Mouse (Mus musculus) ES-Bruce4 (cell line): ENCODE measurements around the gene Gm45233. TPM values are rescaled to one million over a fixed set of nuclear protein-coding genes. Genes with fewer than 3 reads are reported as not detected.
A peak's percentile ranks its signal among the peaks of the same experiment; 100 is the strongest.

Source experiments
- H3K27ac ChIP-seq: 2 replicates; pipeline ENCODE4 v1.5.1; 2012; ENCODE audit warnings: low read length, inconsistent platforms; ENCODE audit not compliant: insufficient read depth
- H3K27me3 ChIP-seq: 2 replicates; pipeline ENCODE4 v1.6.1; 2012; ENCODE audit warnings: mild to moderate bottlenecking, low read length, inconsistent platforms; ENCODE audit not compliant: control insufficient read depth, poor library complexity, insufficient read depth, severe bottlenecking
- H3K36me3 ChIP-seq: 2 replicates; pipeline ENCODE4 v1.6.1; 2012; ENCODE audit warnings: inconsistent platforms, mild to moderate bottlenecking, low read length, moderate library complexity; ENCODE audit not compliant: control insufficient read depth, poor library complexity, insufficient read depth, severe bottlenecking
- H3K4me1 ChIP-seq: one replicate; pipeline ENCODE4 v1.8.1; 2011; ENCODE audit warnings: low read length; ENCODE audit not compliant: control insufficient read depth, insufficient read depth
- H3K4me3 ChIP-seq: 2 replicates; pipeline ENCODE4 v1.5.1; 2011; ENCODE audit warnings: low read depth, mild to moderate bottlenecking, low read length
- H3K9ac ChIP-seq: 2 replicates; pipeline ENCODE4 v1.6.1; 2012; ENCODE audit warnings: low read depth, mild to moderate bottlenecking, inconsistent platforms; ENCODE audit not compliant: poor library complexity, severe bottlenecking
- H3K9me3 ChIP-seq: replicated peaks from 2 replicates; pipeline ENCODE4 v1.6.1; 2012; ENCODE audit warnings: mild to moderate bottlenecking, low read length, inconsistent platforms; ENCODE audit not compliant: control insufficient read depth, poor library complexity, insufficient read depth, severe bottlenecking
- CTCF ChIP-seq: IDR thresholded peaks from one replicate; pipeline ENCODE4 v1.8.1; 2011; ENCODE audit warnings: low read depth, low read length
- EP300 ChIP-seq: IDR thresholded peaks from 2 replicates; pipeline ENCODE4 v1.6.1; 2011; ENCODE audit warnings: low read depth, low read length; ENCODE audit not compliant: insufficient read depth
- POLR2A ChIP-seq: IDR thresholded peaks from one replicate; pipeline ENCODE4 v1.8.1; 2011; ENCODE audit warnings: low read length; ENCODE audit not compliant: insufficient read depth
- polyA plus RNA-seq: library from polyadenylated mRNA; stranded (reverse); fragments of >200 nt; gene quantifications from 2 replicates; pipeline ENCODE4 v1.2.4, GENCODE M21; 2011; ENCODE audit warnings: low read depth; ENCODE audit not compliant: missing spikeins, insufficient read depth, insufficient read length

Gene Gm45233
- polyA plus RNA-seq, 1 experiment: not detected

- no peaks in the 10 kb centered on the region for H3K36me3 ChIP-seq
- no peaks in the 10 kb centered on the region for H3K4me1 ChIP-seq
- H3K27me3 ChIP-seq: no peaks in the 10 kb centered on the region
- TF ChIP-seq POLR2A (no peak), EP300 (no peak), CTCF (no peak)
- H3K4me3 ChIP-seq: no peak overlapping the region
- no peak overlapping the region for H3K27ac ChIP-seq
- no peaks in the 10 kb centered on the region for H3K9me3 ChIP-seq
- no peak overlapping the region for H3K9ac ChIP-seq
Measured at GRCm38 (mm10) chr7:43417298-43417697, 26.6 kb upstream of the Gm45233 start.

- no peak overlapping the region for H3K4me3 ChIP-seq
- no peaks in the 10 kb centered on the region for H3K27me3 ChIP-seq
- no peaks in the 10 kb centered on the region for H3K4me1 ChIP-seq
- H3K9ac ChIP-seq: no peak overlapping the region
- 0 out of 2 replicates have a peak, but pooled peaks have one; percentile 48 for TF ChIP-seq EP300
- peak; percentile 99 for TF ChIP-seq CTCF
- no peak for TF ChIP-seq POLR2A
- no peaks in the 10 kb centered on the region for H3K36me3 ChIP-seq
- no peak overlapping the region for H3K27ac ChIP-seq
- H3K9me3 ChIP-seq: no peaks in the 10 kb centered on the region
Measured at GRCm38 (mm10) chr7:43422995-43423617, 20.8 kb upstream of the Gm45233 start.

- Histone ChIP-seq H3K27ac (no peak overlapping the region), H3K4me3 (no peak overlapping the region), H3K4me1 (no peaks in the 10 kb centered on the region), H3K9me3 (no peaks in the 10 kb centered on the region), H3K9ac (no peak overlapping the region), H3K27me3 (no peaks in the 10 kb centered on the region), H3K36me3 (no peaks in the 10 kb centered on the region)
- no peak for TF ChIP-seq CTCF
Measured at GRCm38 (mm10) chr7:43423991-43424625, 19.8 kb upstream of the Gm45233 start.

DNA sequence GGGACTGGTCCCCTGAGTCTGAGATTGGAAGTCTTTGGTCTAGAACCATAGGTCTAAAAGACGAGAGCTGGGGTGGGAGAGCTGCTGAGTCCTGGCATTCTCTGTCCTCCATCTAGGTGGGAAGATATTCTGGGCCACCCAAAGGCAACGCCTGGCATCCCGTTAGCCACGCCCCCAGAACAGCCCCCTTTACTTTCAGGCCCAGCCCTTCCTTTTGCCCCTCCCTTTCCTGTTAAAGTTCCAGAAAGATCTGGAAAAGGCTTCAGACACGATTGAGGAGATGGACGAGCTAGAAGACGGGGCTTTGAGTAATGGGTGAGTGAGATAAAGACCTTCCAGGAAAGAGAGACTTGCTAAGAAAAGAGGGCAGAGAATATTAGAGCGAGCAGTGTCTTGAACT lies 16.5 kb upstream of the Gm45233 start, which contains the start of gene Lim2:
TSS of gene Lim2 (plus strand) at position 265 of the 400 bp plus-strand sequence.
- no peak for TF ChIP-seq POLR2A
- no peak for TF ChIP-seq EP300
- no peak for TF ChIP-seq CTCF
- Histone ChIP-seq H3K27me3 (no peaks in the 10 kb centered on the region), H3K4me3 (no peak within 1 kb of the TSS), H3K9ac (no peak within 1 kb of the TSS), H3K9me3 (no peaks in the 10 kb centered on the region), H3K27ac (no peak within 1 kb of the TSS), H3K4me1 (no peaks in the 10 kb centered on the region), H3K36me3 (no peaks in the 10 kb centered on the region)

- H3K4me3 ChIP-seq: no peak overlapping the region
- no peaks in the 10 kb centered on the region for H3K4me1 ChIP-seq
- H3K27ac ChIP-seq: no peak overlapping the region
- H3K9ac ChIP-seq: no peak overlapping the region
- no peak for TF ChIP-seq POLR2A
- no peak for TF ChIP-seq EP300
- TF ChIP-seq CTCF: no peak
- H3K9me3 ChIP-seq: no peaks in the 10 kb centered on the region
- no peaks in the 10 kb centered on the region for H3K36me3 ChIP-seq
- no peaks in the 10 kb centered on the region for H3K27me3 ChIP-seq
Measured at GRCm38 (mm10) chr7:43429500-43429899, 14.4 kb upstream of the Gm45233 start.

- Histone ChIP-seq H3K36me3 (no peaks in the 10 kb centered on the region), H3K4me1 (no peaks in the 10 kb centered on the region), H3K27me3 (no peaks in the 10 kb centered on the region), H3K27ac (no peak overlapping the region), H3K9me3 (no peaks in the 10 kb centered on the region), H3K9ac (no peak overlapping the region), H3K4me3 (no peak overlapping the region)
- no peak for TF ChIP-seq CTCF
- TF ChIP-seq EP300: no peak
- TF ChIP-seq POLR2A: no peak
Measured at GRCm38 (mm10) chr7:43432891-43433290, 11.0 kb upstream of the Gm45233 start.
